Mouse (Mus musculus) gonadal fat pad, adult 2 months (tissue): Measurements from ENCODE around the gene Rhbdd2. TPM values are rescaled to one million over a fixed set of nuclear protein-coding genes. Genes with fewer than 3 reads are reported as not detected.

Experiments
- DNase-seq: peaks from one replicate; pipeline ENCODE4 v3.0.0-alpha.2; 2012; ENCODE audit warnings: low read depth
- polyA plus RNA-seq: library from polyadenylated mRNA; depleted of rRNA; stranded (reverse); fragments of >200 nt; gene quantifications from 2 replicates; pipeline ENCODE4 v1.2.3, GENCODE M21; 2012

Gene Rhbdd2
- polyA plus RNA-seq, 1 experiment, result 52.7 TPM

GRCm38 (mm10) chr5:135645330-135645729, 12.9 kb downstream of the Rhbdd2 start:
- no peak for DNase-seq

GRCm38 (mm10) chr5:135646038-135646437, 13.6 kb downstream of the Rhbdd2 start:
- no peak for DNase-seq

GRCm38 (mm10) chr5:135648461-135649308, 16.3 kb downstream of the Rhbdd2 start:
- DNase-seq, result no peak

GRCm38 (mm10) chr5:135649309-135649633, 16.9 kb downstream of the Rhbdd2 start:
- DNase-seq, result no peak

- no peak for DNase-seq
These were observed 19.1 kb downstream of the Rhbdd2 start for GRCm38 (mm10) chr5:135651536-135651935.

GRCm38 (mm10) chr5:135653209-135653608, 20.8 kb downstream of the Rhbdd2 start:
- DNase-seq, result no peak

- no peak for DNase-seq
These were observed 23.6 kb downstream of the Rhbdd2 start for GRCm38 (mm10) chr5:135656046-135656445.

- DNase-seq, result no peak
These were observed 24.7 kb downstream of the Rhbdd2 start for GRCm38 (mm10) chr5:135657128-135657527.

GRCm38 (mm10) chr5:135657703-135658373, 25.4 kb downstream of the Rhbdd2 start:
- DNase-seq, result no peak

- no peak for DNase-seq
These were observed 27.5 kb downstream of the Rhbdd2 start for GRCm38 (mm10) chr5:135659956-135660355.

- no peak for DNase-seq
These were observed 28.1 kb downstream of the Rhbdd2 start for GRCm38 (mm10) chr5:135660535-135660934.

GRCm38 (mm10) chr5:135666890-135667289, 34.5 kb downstream of the Rhbdd2 start:
- no peak for DNase-seq

GRCm38 (mm10) chr5:135668071-135668470, 35.7 kb downstream of the Rhbdd2 start:
- no peak for DNase-seq

GRCm38 (mm10) chr5:135669741-135670275, 37.4 kb downstream of the Rhbdd2 start, which contains the start of gene Por:
Por (plus strand) TSS chr5:135670033.
- no peak for DNase-seq

GRCm38 (mm10) chr5:135670881-135671280, 38.5 kb downstream of the Rhbdd2 start:
- no peak for DNase-seq

- no peak for DNase-seq
These were observed 40.1 kb downstream of the Rhbdd2 start for GRCm38 (mm10) chr5:135672509-135672908.

- DNase-seq, result no peak
These were observed 40.6 kb downstream of the Rhbdd2 start for GRCm38 (mm10) chr5:135672980-135673379.

- no peak for DNase-seq
These were observed 41.9 kb downstream of the Rhbdd2 start for GRCm38 (mm10) chr5:135674349-135674775.

GRCm38 (mm10) chr5:135674821-135675220, 42.4 kb downstream of the Rhbdd2 start:
- no peak for DNase-seq

GRCm38 (mm10) chr5:135676696-135677095, 44.3 kb downstream of the Rhbdd2 start:
- DNase-seq, result no peak

GRCm38 (mm10) chr5:135677251-135677650, 44.8 kb downstream of the Rhbdd2 start:
- no peak for DNase-seq

GRCm38 (mm10) chr5:135678481-135678880, 46.1 kb downstream of the Rhbdd2 start:
- no peak for DNase-seq
